ENCODE assay signal across 9 mouse cellular contexts in genomic region chr16:76539669-76540068, GRCm38 (mm10).
DNase-seq lines count a peak whose midpoint lies in the region; ATAC-seq and TF ChIP-seq lines count a peak whose summit lies in the region.
"Had no signal": no experiment of that assay in that cellular context is flagged by ENCODE, and none has a peak within 500 bp of the region (broad histone marks: within the 10 kb centered on the region; RNA-seq: fewer than 3 reads in every experiment).

No protein-coding gene starts in this region.

- TF ChIP-seq EP300 in heart, postnatal 0 days (IDR thresholded peaks at IDR 0.05; ENCODE audit: low read depth), result no peak

- H3K9me3 ChIP-seq in embryonic facial prominence, embryonic 12.5 days, result no peaks in the 10 kb centered on the region
- no peaks in the 10 kb centered on the region for H3K9me3 ChIP-seq in heart, postnatal 0 days (replicated peaks; ENCODE audit: control insufficient read depth, low read length)
- no peaks in the 10 kb centered on the region for H3K9me3 ChIP-seq in midbrain, embryonic 11.5 days (ENCODE audit: control insufficient read depth, low read length)

- intact Hi-C loops in gastrocnemius, postnatal 14 days (cut with DNase I; ENCODE audit: low total_unique reads), result no loop called here
- intact Hi-C loops in gastrocnemius, postnatal 36 days (cut with DNase I), result no loop called here

- H3K4me2 ChIP-seq in embryonic facial prominence, embryonic 12.5 days (replicated peaks), result 0 out of 2 replicates have a peak overlapping the region, but pooled peaks have one; percentile 9
- no peak overlapping the region for H3K4me2 ChIP-seq in heart, postnatal 0 days (ENCODE audit: low read depth, low read length)
- no peak overlapping the region for H3K4me2 ChIP-seq in midbrain, embryonic 11.5 days

- no peaks in the 10 kb centered on the region for H3K36me3 ChIP-seq in embryonic facial prominence, embryonic 12.5 days
- no peaks in the 10 kb centered on the region for H3K36me3 ChIP-seq in heart, postnatal 0 days (replicated peaks; ENCODE audit: control insufficient read depth, insufficient read depth, low read length)
- H3K36me3 ChIP-seq in midbrain, embryonic 11.5 days (ENCODE audit: control insufficient read depth, insufficient read depth, low read length), result no peaks in the 10 kb centered on the region

- no peaks in the 10 kb centered on the region for H3K27me3 ChIP-seq in embryonic facial prominence, embryonic 12.5 days
- no peaks in the 10 kb centered on the region for H3K27me3 ChIP-seq in heart, postnatal 0 days (ENCODE audit: control insufficient read depth, insufficient read depth, low read length)
- H3K27me3 ChIP-seq in midbrain, embryonic 11.5 days (ENCODE audit: control insufficient read depth, insufficient read depth, low read length), result no peaks in the 10 kb centered on the region
- H3K27me3 ChIP-seq: CH12.LX had no signal

- peak; percentile 72; the same call in 1 of the 2 replicates for ATAC-seq in embryonic facial prominence, embryonic 12.5 days (ENCODE audit: insufficient number of reproducible peaks, insufficient read depth, low FRiP score, low TSS enrichment)
- ATAC-seq in heart, postnatal 0 days (ENCODE audit: insufficient read depth, low read depth), result peak; percentile 75
- ATAC-seq in midbrain, embryonic 11.5 days (ENCODE audit: low FRiP score), result peak; percentile 95
- ATAC-seq in erythroblast, adult 5-6 weeks (replicated peaks; ENCODE audit: low FRiP score, poor library complexity, severe bottlenecking), result no peak

- H3K27ac ChIP-seq in embryonic facial prominence, embryonic 12.5 days, result no peak overlapping the region
- H3K27ac ChIP-seq in heart, postnatal 0 days (ENCODE audit: low read depth), result no peak overlapping the region
- no peak overlapping the region for H3K27ac ChIP-seq in midbrain, embryonic 11.5 days (ENCODE audit: low read depth, low read length)

- no peak overlapping the region for H3K4me3 ChIP-seq in embryonic facial prominence, embryonic 12.5 days
- no peak overlapping the region for H3K4me3 ChIP-seq in heart, postnatal 0 days (ENCODE audit: low read depth, low read length)
- no peak overlapping the region for H3K4me3 ChIP-seq in midbrain, embryonic 11.5 days (ENCODE audit: low read depth, low read length)

- DNase-seq in gastrocnemius, postnatal 14 days, result peak; percentile 13
- no peak for DNase-seq in gastrocnemius, postnatal 36 days
- DNase-seq in heart, postnatal 0 days (ENCODE audit: low spot score), result peak; percentile 36
- DNase-seq in kidney, postnatal 25 days, result peak; percentile 36 to 64
- peak; percentile 92 for DNase-seq in midbrain, embryonic 11.5 days (ENCODE audit: low spot score, missing footprints)
- no peak for DNase-seq in layer of hippocampus, adult 11-12 months (ENCODE audit: low spot score)

- H3K4me1 ChIP-seq in embryonic facial prominence, embryonic 12.5 days, result peaks cover 4% of the 10 kb centered on the region; the same call in 1 of the 2 replicates
- peaks cover 7% of the 10 kb centered on the region for H3K4me1 ChIP-seq in heart, postnatal 0 days (ENCODE audit: control insufficient read depth, insufficient read depth)
- peaks cover 16% of the 10 kb centered on the region for H3K4me1 ChIP-seq in midbrain, embryonic 11.5 days (ENCODE audit: control insufficient read depth, insufficient read depth, low read length)

- 7% methylated on average over 6 of the region's 6 CpGs for WGBS in embryonic facial prominence, embryonic 12.5 days
- 8% methylated on average over 6 of the region's 6 CpGs for WGBS in heart, postnatal 0 days
- 1% methylated on average over 6 of the region's 6 CpGs for WGBS in midbrain, embryonic 11.5 days

- no peak for TF ChIP-seq CTCF in heart, postnatal 0 days (IDR thresholded peaks at IDR 0.05; ENCODE audit: low read depth)

- H3K9ac ChIP-seq in embryonic facial prominence, embryonic 12.5 days, result no peak overlapping the region
- H3K9ac ChIP-seq in heart, postnatal 0 days (replicated peaks; ENCODE audit: low read depth, low read length), result no peak overlapping the region
- H3K9ac ChIP-seq in midbrain, embryonic 11.5 days (ENCODE audit: low read length), result no peak overlapping the region

Comparison
In these comparisons a context has a peak if more than half of its experiments do, and no peak if none do; other contexts are left out.
1. DNase-seq: peak in gastrocnemius, postnatal 14 days (single experiment), heart, postnatal 0 days (single experiment), kidney, postnatal 25 days (2 of 2) and midbrain, embryonic 11.5 days (single experiment); none in gastrocnemius, postnatal 36 days (0 of 2) and layer of hippocampus, adult 11-12 months (single experiment).